Mouse (Mus musculus) 3134 (cell line): ENCODE results near the gene Slc16a10.

Source experiments
- DNase-seq: peaks from one replicate; pipeline ENCODE4 v3.0.0-alpha.2; 2011; ENCODE audit warnings: low spot score; ENCODE audit not compliant: insufficient read length; ENCODE audit errors: extremely low read depth

The Slc16a10 gene

DNA sequence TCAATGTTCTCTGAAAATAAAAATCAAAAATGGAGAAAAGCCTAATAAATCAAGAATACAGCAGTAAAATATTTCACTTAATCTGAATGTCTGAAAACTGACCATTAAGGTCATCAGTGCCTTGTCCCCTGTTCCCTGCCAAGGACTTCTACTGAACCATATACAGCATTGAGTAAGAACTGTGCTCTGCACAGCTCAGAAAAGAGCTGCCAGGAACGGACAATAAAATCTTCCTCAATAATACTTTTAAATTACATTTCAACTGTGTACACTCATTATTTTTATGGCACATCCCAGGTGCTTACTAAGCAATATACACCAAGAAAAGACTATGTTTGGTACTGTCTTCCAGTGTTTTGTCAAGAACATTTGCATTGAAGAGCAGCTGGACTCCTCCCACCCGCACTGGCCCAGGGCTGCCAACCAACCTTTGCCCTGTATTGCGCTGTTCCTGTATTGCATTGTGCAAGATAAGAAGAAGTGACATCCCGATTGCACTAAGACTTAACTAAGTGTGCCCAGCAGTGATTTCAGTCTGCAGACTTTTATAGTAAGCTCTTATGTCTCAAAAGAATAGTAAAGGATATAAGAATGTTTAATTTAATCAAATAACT is 64.6 kb downstream of the Slc16a10 start:
- no peak for DNase-seq

DNA sequence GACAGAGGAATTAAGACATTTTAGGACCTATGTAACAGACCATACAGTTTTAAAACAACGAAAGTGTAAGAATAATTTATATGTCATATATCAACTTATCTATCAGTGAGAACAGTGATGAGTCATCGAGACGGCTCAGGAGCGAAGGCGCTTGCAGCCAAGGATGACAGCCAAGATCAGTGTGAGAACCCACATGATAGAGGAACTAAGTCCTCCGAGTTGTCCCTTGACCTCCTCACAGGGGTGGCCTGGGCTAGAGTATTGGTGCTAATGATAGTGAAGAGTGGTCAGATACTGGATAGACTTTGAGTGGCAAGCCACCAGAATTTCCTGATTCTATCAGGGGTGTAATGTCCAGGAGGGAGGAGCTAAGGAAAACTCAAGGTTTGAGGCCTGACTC is 68.5 kb downstream of the Slc16a10 start:
- no peak for DNase-seq

DNA sequence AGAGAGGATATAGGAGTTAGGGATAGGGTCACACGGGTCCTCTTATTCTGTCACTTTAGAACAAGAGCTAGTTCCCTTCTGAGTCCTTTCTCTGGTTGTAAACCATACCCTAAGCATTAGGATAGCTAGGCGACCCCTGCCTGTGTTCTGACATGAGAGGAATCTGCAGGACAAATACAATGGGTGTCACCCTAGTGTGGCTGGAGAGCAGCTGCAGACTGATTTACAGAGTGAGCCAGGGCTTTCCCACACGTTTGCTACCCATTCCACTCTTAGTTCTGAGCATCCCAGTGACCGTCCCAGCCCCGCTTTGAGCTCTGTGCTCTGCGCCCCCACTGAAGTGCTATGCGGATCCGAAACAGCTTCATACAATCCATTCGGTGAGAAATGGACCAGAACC is 71.4 kb downstream of the Slc16a10 start:
- DNase-seq, result no peak

DNA sequence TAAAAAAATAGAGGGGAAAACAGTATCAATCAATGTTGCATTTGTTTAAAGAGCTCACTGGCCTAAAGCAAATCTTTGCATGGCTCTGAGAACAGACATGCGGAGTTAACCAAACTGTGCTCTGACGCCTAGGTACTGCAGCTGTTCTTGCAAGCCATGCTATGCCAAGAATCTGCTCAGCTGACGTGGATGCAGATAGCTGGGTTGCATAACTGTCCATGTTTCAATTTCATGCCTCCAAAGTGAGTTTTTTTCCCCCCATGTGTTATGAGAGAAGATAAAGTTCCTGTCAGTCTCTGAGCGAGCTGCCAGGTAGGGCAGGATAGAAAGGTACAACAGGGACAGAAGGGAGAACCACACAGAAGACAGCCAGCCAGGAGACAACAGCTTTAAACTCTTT is 72.8 kb downstream of the Slc16a10 start:
- DNase-seq, result no peak

DNA sequence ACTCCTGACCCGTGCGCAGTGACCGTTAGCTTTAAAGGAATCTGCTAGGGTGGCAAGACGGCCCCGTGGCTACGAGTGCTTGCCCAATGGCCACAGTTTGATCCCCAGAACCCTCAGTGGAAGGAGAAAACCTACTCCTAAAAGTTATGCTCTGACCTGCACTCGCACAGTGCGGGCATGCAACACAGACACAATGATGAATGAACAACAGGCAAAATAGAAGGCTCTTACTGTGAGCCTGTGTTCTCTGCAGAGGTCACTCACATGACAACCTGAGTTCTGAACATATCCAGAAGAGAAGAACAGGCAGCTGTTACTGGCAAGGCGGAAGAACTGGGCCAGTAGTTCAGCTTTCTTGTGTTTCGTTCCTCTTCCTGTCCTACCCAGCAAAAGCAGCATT is 73.5 kb downstream of the Slc16a10 start:
- DNase-seq, result no peak

DNA sequence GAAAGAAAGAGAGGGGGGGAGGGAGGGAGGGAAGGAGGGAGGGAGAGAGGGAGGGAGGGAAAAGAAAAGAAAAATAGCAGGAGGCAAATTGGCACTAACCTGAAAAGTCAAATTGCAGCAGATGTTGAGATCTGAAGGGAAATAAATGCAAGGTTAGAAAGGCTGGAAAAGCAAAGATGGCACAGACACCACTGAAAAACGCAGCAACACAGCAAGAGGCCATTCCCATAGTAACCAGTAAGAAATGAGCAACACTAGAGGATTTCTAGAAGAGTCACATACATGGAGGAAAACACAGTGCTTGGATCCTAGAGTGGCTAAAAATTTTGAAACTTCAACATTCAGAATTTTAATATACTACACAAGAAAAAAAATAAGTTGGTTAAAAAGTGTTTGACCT is 74.5 kb downstream of the Slc16a10 start:
- DNase-seq, result no peak

DNA sequence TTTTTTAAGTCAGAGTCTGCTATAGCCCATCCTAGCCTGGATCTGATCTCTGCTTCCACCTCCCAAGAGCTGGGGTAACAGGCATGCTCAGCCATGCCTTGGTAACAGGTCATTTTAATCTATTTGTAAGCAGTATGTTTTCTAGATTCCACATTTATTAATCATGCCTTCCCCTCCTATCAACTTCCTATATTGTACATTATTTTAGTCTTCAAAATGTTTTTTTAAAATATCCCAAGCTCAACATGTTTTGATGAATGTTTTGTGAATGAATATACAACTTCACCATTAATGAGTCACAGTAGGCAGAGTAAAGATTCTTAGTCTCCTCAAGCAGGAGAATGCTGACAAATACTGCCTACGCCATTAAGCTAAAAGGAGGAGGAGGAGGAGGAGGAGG is 75.0 kb downstream of the Slc16a10 start:
- DNase-seq, result no peak

DNA sequence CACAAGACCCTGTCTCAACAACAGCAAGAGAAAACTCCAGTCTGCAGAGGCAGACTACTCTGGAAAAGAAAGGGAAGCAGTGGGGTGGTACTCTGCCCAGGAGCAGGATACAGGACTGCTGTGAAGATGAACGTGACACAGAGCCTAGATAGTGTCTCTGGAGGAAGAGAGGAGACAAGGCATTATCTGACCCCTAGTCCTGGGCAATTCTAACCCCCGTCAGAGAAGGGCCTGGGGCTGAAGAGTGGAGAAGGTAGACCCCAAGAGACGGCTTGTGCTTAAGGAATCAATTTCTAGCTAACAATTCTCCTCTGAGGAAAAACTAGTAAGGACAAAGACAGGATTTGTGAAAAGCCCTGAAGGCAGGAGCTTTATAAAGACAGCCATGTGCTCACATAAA is 76.7 kb downstream of the Slc16a10 start:
- DNase-seq, result no peak

DNA sequence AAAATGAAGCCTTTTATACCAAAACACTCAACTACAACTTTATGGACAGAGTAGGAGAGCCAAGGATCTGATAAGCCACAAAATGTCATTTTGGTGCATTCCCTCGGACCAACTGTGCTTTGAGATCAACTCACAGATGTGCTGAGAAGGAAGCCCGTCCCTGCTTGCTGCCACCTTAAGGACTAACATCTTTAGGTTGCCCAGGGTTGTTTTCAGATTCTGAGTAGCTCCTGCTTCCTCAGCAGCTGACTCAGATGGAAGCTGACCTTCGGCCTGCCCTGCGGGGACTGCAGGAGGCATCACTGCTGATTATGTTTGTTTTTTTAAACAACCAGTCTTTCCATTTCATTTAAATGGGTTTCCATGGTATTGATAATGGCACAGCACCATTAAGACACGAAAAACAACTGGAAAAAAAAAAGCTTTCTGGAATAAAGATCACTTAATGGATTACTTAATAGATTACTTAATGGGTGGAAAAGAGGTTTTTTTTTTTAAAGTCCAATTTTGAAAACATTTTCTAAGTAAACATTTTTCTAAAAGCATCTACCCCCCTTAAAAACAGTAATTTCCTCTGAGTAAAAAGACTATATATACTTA is 78.7 kb downstream of the Slc16a10 start:
- DNase-seq, result no peak

DNA sequence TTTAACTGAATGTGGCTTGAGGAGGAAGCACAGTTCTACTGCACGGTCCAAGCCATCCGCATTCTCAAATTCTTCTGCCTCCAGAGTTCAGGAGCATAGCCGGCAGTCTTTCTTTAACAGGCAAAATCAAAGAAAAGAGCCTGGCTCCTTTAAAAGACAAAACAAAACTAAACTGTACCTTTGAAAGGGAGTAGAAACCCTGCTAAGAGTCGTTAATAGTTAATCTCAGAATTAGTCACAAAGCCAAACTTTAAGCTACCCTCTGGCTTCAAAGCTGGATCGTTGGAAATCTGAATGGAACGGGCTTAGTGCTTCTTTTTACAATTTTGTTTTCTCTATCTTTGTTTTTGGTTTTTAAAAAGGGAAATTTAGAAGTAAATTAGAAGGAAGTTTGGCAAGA is 79.2 kb downstream of the Slc16a10 start:
- no peak for DNase-seq

DNA sequence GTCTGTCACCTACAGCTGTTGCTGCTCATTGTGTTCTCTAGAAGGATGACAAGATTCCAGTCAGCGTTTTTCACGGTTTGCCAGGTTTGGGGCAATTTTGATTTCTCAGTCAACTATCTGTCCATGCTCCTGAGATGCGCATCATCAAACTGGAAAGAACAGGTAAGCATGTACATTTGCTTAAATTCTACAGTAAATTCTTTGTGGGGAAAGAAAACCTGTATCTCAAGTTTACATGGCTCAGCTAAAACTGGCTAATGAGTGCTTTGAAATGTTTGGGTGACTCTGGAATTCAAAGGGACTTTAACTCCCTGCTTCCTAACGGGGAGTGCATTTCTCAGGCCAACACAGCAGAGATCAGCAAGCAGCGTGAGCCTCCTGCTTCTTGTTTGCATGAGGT is 80.1 kb downstream of the Slc16a10 start:
- DNase-seq, result no peak

DNA sequence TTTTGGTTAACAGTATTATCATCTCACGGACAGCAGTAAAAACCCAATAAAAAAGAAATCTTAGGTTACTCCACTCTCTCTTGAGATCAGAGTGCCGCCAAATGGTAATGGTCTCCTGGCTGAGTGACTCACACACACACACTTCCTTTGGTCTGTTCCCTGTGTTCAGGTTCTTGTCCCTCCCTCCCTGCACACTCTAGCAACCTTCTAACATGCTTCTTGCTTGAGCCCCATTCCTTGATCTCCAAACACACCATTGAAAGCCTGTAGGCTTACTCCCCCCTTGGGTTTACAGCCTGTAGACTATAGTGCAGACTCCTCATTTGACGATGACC is 83.3 kb downstream of the Slc16a10 start:
- DNase-seq, result no peak

DNA sequence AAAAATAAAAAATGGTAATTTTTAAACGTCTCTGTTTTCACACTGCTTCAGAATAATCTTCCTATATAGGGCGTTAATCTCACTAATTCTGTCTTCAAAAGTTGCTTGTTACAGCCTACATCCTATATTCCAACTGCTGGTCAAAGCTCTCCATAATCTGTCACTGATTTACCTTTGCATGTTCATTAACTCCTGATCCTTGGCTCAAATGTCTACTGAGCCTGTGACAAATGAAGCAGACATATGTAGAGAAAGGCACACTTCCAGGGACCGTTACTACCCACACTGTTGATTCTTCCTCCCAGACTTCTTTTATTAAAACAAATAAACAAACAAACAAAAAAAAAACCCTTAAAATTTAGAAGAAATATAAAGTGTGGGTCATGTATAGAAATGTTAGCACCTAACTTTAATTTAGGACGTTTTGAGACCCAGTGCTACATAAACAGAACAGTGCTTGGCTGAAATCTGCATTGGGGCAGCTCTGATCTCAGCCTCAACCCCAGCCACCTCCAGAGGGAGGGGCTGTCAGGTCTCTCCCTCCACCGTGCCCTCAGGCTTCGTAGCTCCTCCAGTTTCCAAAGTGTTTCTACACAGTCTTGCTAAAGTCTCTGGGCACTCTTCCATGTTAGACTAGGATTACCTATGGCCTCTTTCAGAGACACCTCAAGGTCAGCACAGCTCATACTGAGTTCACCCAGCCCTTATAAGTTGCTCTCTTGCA is 83.8 kb downstream of the Slc16a10 start:
- DNase-seq, result no peak

DNA sequence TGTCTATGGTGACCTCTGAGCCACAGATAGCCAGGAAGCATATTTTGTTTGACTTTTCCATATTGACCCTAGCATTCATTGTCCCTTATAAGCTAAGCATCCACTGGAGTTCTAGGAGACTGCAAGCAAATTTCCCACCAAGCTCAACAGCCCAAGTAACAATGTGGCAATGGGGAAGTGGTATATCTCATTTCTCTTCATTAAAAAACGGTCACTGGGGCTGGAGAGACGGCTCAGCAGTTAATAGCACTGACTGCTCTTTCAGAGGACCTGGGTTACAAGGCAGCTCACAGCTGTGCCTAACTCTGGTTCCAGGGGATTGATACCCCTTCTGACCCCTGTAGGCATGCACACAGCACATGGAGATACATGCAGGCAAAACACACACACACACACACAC is 84.4 kb downstream of the Slc16a10 start:
- DNase-seq, result no peak

DNA sequence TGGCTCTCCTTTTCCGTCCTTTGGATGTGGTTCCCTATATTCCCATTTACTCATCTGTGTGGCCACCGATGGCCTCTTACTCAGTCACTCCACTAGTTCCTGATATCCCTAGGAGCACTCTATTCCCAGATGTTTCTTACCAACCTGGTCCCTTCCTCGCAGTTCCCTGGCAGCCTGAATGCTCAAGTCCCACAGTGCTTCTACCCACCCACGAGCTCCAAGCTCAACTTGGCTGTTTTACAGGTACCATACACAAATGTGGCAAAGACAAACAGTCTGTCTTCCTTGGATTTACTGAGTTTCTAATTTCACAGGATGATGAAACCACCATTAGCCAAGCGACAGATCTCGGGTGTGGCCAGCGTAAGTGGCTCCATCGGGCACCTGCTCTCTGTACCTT is 87.6 kb downstream of the Slc16a10 start:
- no peak for DNase-seq

DNA sequence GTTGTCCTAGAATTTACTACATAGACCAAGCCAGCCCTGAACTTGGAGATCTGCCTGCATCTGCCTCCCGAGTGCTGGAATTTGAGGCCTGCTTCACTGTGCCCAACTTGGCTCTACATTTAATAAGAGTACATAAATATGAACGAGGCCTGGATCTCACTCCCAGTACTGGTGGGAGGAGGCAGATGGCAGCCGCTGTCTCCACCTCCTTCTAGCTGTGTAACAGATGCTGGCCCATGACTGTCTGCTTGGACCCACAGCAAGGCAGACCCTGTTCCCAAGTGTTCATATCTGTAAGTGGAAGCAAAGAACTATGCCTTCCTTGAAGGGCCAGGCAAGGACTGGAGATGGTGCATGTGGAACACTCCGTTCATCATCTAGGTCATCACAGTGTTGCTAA is 88.2 kb downstream of the Slc16a10 start:
- no peak for DNase-seq

DNA sequence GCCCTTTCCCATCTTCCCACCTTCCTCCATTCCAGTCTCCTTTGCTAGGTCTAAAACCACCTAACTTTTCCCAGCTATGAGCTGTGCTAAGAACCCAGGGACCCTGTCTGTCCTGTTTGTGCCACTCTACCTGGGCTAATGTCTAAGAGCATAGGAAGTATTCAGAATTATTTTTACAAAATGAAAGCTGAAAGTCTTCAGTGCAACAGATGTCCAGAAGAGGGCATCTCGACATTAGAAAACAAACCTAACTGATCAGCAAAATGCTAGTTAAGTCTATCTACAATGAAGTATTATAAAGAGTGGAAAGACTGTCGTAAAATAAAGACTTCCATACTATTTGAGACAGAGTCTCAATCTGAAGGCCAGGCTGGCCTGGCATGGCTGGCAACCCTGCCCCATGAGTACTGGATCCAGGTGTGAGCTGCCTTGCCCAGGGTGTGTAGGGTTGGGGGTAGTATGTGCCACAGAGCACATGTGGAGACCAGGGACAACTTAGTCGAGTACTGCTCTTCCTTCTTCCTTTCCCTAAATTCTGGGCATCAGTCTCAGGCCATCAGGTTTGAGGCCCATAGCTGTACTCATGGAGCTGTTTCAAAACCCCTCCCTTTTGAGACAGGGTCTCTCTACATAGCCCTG is 88.7 kb downstream of the Slc16a10 start:
- DNase-seq, result no peak

DNA sequence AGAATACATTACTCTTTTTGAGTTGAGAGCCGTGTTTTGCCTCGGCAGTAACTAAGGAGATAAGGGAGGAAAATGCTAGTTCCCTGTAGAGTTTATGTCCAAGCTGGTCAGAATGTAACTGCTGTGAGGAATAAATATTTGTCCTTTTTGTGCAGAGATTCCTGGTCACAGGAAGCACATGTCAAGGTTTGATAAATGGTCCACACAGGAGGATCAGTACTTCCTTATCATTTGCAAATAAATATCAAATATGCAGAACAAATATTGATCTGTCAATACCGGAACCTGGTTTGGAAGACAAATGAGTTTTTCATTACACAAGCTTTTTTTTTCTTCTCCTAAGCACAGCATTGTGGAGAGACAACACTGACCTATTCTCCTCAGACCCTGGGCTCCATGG is 90.1 kb downstream of the Slc16a10 start:
- DNase-seq, result no peak

DNA sequence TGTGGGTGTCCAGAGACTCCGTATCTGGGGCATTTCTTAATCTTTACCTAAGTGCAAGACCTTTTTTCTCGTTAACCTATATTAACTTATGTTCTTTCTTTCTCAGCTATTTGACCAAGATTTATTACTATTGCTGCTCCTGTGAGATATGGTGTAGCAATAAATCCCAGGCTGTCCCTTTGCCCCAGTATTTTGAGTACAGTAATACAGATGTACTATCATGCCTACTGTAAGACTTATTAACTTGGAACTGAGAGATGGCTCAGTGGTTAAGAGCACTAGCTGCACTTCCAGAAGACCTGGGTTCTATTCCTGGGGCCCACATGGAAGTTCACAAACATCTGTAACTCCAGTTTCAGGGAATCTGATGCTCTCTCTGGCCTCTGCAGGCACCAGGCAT is 91.3 kb downstream of the Slc16a10 start:
- DNase-seq, result no peak

DNA sequence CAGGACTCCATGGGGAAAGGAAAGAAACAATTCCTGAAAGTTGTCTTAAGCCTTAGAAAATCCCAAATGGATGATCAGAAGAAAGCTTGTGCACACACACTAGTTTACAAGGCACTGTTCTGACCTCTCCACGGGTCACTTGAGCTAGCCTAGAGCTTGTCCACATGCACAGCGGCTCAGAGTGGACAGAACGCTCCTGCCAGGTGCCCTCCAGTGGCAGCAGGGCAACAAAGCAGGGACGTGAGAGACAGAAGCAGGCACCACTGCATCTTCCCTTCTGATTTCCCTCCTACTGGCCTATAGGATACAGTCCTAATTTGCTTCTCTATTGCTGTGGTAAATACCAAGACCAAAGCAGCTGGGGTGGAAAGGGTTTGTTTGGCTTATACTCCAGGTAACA is 100.7 kb downstream of the Slc16a10 start:
- DNase-seq, result no peak

DNA sequence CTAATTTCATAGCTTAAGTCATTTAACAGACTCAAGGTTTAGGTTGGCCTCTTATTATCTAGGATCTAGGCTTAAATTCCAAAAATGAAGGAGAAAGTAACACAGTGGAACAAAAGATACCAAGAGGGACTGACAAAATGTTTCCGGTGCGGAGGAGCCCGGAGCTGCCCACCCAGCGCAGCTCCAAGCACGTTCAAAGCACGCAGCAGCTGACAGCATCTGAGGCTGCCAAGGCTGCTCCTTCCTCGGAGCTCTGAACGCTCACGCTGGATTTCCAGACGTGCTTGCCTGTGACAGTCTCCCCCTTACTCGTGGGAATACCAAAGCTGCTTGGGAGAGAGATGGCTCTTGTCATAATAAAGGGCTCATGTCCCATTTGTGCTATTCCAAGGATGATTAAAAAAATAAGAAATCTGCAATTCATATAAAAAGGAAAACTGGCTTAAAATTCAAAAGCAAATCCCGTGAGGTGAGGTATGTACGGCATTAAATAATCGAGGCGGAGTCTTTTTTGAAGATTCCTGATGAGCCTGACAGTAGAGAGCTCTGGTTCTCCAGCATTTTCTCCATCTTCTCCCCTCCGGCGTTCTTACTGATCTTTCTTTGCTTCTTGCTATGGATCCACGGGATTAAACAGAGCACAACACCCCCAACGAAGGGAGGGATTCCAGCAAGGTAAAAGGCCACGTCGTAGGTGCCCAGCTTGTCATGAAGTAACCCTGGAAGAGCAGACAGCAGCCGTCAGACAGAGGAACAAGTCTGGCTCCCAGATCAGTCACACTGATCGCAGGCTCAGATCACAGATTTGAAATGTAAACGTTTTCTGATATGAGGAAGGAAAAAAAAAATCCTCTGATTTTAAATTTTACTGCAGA is 105.1 kb downstream of the Slc16a10 start:
- no peak for DNase-seq
